ENCODE assay signal across 14 mouse cellular contexts in genomic region chr3:153738421-153738820, GRCm38 (mm10). TPM values are rescaled to one million over a fixed set of nuclear protein-coding genes. Genes with fewer than 3 reads are reported as not detected.
DNase-seq lines count a peak whose midpoint lies in the region; ATAC-seq and TF ChIP-seq lines count a peak whose summit lies in the region.
"Had no signal": no experiment of that assay in that cellular context is flagged by ENCODE, and none has a peak within 500 bp of the region (broad histone marks: within the 10 kb centered on the region; RNA-seq: fewer than 3 reads in every experiment).

No protein-coding gene starts in this region.

- peak; percentile 51 for DNase-seq in heart, adult 11 months
- no peak for DNase-seq in heart, postnatal 36 days
- DNase-seq in Muller cell, postnatal 12 days (ENCODE audit: inconsistent ontology term), result peak; percentile 48
- peak; percentile 20 for DNase-seq in hindbrain, postnatal 0 days (ENCODE audit: low spot score)
- no peak for DNase-seq in cerebellum, postnatal 36 days
- no peak for DNase-seq in gastrocnemius, postnatal 25 days
- DNase-seq: cerebellum, adult 9-10 months; gastrocnemius, postnatal 36 days; kidney, postnatal 25 days; right cerebral cortex, postnatal 4 days had no signal

- no peak for ATAC-seq in embryonic facial prominence, embryonic 15.5 days (ENCODE audit: insufficient number of reproducible peaks, low FRiP score, low TSS enrichment, low read depth)
- peak; percentile 66; the same call in 1 of the 2 replicates for ATAC-seq in hindbrain, postnatal 0 days
- ATAC-seq in heart, embryonic 11.5 days (replicated peaks; ENCODE audit: insufficient number of reproducible peaks, low FRiP score, low TSS enrichment), result no peak
- ATAC-seq: inflammation-experienced regulatory T-cells, adult 6 months had no signal

- no peaks in the 10 kb centered on the region for H3K9me3 ChIP-seq in embryonic facial prominence, embryonic 15.5 days (replicated peaks)
- H3K9me3 ChIP-seq in hindbrain, postnatal 0 days (ENCODE audit: low read length), result no peaks in the 10 kb centered on the region
- H3K9me3 ChIP-seq in heart, embryonic 11.5 days (replicated peaks; ENCODE audit: control insufficient read depth, low read length), result no peaks in the 10 kb centered on the region

- intact Hi-C loops in heart, postnatal 36 days (cut with DNase I), result no loop called here

- TF ChIP-seq CTCF in hindbrain, postnatal 0 days (IDR thresholded peaks at IDR 0.05; ENCODE audit: low read depth), result no peak

- H3K4me3 ChIP-seq in embryonic facial prominence, embryonic 15.5 days (replicated peaks), result no peak overlapping the region
- H3K4me3 ChIP-seq in hindbrain, postnatal 0 days (ENCODE audit: low read length), result no peak overlapping the region
- H3K4me3 ChIP-seq in heart, embryonic 11.5 days (ENCODE audit: low read depth, low read length), result no peak overlapping the region

- H3K4me1 ChIP-seq in embryonic facial prominence, embryonic 15.5 days, result peaks cover 29% of the 10 kb centered on the region
- 0 out of 2 replicates have a peak, but pooled peaks cover 5% of the 10 kb centered on the region for H3K4me1 ChIP-seq in hindbrain, postnatal 0 days (ENCODE audit: insufficient read depth, low read length)
- H3K4me1 ChIP-seq in heart, embryonic 11.5 days (ENCODE audit: control insufficient read depth, insufficient read depth, low read length), result peaks cover 11% of the 10 kb centered on the region; the same call in 1 of the 2 replicates

- peak overlapping the region; percentile 86 for H3K27ac ChIP-seq in embryonic facial prominence, embryonic 15.5 days (replicated peaks)
- H3K27ac ChIP-seq in hindbrain, postnatal 0 days, result no peak overlapping the region
- no peak overlapping the region for H3K27ac ChIP-seq in heart, embryonic 11.5 days (ENCODE audit: low read depth, low read length)
- H3K27ac ChIP-seq: liver, embryonic 14.5 days had no signal

- H3K27me3 ChIP-seq in embryonic facial prominence, embryonic 15.5 days, result no peaks in the 10 kb centered on the region
- H3K27me3 ChIP-seq in hindbrain, postnatal 0 days (ENCODE audit: insufficient read depth, low read length), result no peaks in the 10 kb centered on the region
- H3K27me3 ChIP-seq in heart, embryonic 11.5 days (ENCODE audit: control insufficient read depth, insufficient read depth, low read length), result no peaks in the 10 kb centered on the region

- no peak overlapping the region for H3K4me2 ChIP-seq in embryonic facial prominence, embryonic 15.5 days (replicated peaks)
- H3K4me2 ChIP-seq in hindbrain, postnatal 0 days (ENCODE audit: low read depth, low read length), result no peak overlapping the region
- no peak overlapping the region for H3K4me2 ChIP-seq in heart, embryonic 11.5 days

- no peaks in the 10 kb centered on the region for H3K36me3 ChIP-seq in embryonic facial prominence, embryonic 15.5 days
- H3K36me3 ChIP-seq in hindbrain, postnatal 0 days (ENCODE audit: insufficient read depth, low read length), result no peaks in the 10 kb centered on the region
- no peaks in the 10 kb centered on the region for H3K36me3 ChIP-seq in heart, embryonic 11.5 days (ENCODE audit: control insufficient read depth, insufficient read depth, low read length)

- WGBS in embryonic facial prominence, embryonic 15.5 days, result 30% methylated on average over 10 of the region's 10 CpGs
- WGBS in hindbrain, postnatal 0 days, result 19% methylated on average over 10 of the region's 10 CpGs
- WGBS in heart, embryonic 11.5 days (ENCODE audit: insufficient replicate concordance), result 65% methylated on average over 10 of the region's 10 CpGs

- H3K9ac ChIP-seq in embryonic facial prominence, embryonic 15.5 days, result no peak overlapping the region
- H3K9ac ChIP-seq in hindbrain, postnatal 0 days (replicated peaks; ENCODE audit: low read length), result no peak overlapping the region
- H3K9ac ChIP-seq in heart, embryonic 11.5 days (ENCODE audit: low read depth, low read length), result no peak overlapping the region
- H3K9ac ChIP-seq: liver, embryonic 14.5 days had no signal

RNA-seq across cellular contexts. Expression of gene St6galnac3, which starts 13.4 kb away (rescaled TPM):
- total RNA-seq in heart, postnatal 36 days (2021), result 1 to 10 TPM; 4.1 to 6.6 TPM
- polyA plus RNA-seq in embryonic facial prominence, embryonic 15.5 days (2015; fragmentation: Nextera tagmentation; extraction: Ambion mirVana), result 48.1 and 48.6 TPM in 2 replicates
- total RNA-seq in hindbrain, postnatal 0 days (2014; rRNA removed), result 5.0 and 9.9 TPM in 2 replicates
- polyA plus RNA-seq in hindbrain, postnatal 0 days (2015; fragmentation: Nextera tagmentation; extraction: Ambion mirVana), result 7.3 and 9.0 TPM in 2 replicates
- 29.6 and 33.6 TPM in 2 replicates for polyA plus RNA-seq in heart, embryonic 11.5 days (2014; fragmentation: Nextera tagmentation; extraction: Ambion mirVana)
- 1 to 10 TPM; 2.3 to 2.8 TPM for total RNA-seq in gastrocnemius, postnatal 25 days (2021)

Comparison
In these comparisons a context has a peak if more than half of its experiments do, and no peak if none do; other contexts are left out.
1. DNase-seq: peak in heart, adult 11 months (single experiment), Muller cell, postnatal 12 days (single experiment) and hindbrain, postnatal 0 days (single experiment); none in heart, postnatal 36 days (0 of 2), cerebellum, postnatal 36 days (0 of 2) and gastrocnemius, postnatal 25 days (single experiment).